Mouse (Mus musculus): Measurements from ENCODE around the gene Gtpbp4. TPM values are rescaled to one million over a fixed set of nuclear protein-coding genes. Genes with fewer than 3 reads are reported as not detected.
"Not testable (repeated sequence)": the region's sequence is repeated elsewhere in the genome, so short reads cannot be mapped to it uniquely, and the experiment has no call there.

Gtpbp4 gene
- polyA plus RNA-seq, 1 experiment from 2014 or later: 53.2 TPM

DNA sequence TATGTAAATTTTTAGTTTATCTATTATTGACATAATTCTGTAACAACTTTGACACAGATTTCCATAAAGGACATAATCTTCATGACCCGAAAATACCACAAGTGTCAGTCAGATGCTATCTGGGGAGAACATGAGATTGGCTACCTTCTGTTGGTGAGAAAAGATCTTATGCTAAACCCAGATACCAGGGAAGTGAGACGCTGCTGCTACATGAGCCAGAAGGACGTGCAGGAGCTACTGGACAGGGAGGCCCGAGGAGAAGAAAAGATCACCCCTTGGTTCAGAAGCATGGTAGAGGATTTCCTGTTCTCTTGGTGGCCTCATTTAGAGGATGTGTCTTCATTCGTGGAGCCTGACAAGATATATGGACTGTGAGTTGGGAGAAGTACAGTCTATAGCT, 36.8 kb downstream of the Gtpbp4 start:
- not testable (repeated sequence) for H3K27ac ChIP-seq (ENCODE audit: low read length); H3K36me3 ChIP-seq (ENCODE audit: control insufficient read depth, insufficient read depth); H3K9me3 ChIP-seq (replicated peaks; ENCODE audit: control insufficient read depth, low read length); H3K4me2 ChIP-seq (ENCODE audit: low read depth, low read length); H3K9ac ChIP-seq (ENCODE audit: low read length); H3K4me3 ChIP-seq (ENCODE audit: low read length); H3K4me1 ChIP-seq (ENCODE audit: control insufficient read depth, insufficient read depth, low read length); ATAC-seq (replicated peaks; ENCODE audit: extremely low read depth, insufficient read depth, low FRiP score); H3K27me3 ChIP-seq (ENCODE audit: control insufficient read depth, insufficient read depth, low read length)
- WGBS: 60% methylated on average over 1 of the region's 5 CpGs

DNA sequence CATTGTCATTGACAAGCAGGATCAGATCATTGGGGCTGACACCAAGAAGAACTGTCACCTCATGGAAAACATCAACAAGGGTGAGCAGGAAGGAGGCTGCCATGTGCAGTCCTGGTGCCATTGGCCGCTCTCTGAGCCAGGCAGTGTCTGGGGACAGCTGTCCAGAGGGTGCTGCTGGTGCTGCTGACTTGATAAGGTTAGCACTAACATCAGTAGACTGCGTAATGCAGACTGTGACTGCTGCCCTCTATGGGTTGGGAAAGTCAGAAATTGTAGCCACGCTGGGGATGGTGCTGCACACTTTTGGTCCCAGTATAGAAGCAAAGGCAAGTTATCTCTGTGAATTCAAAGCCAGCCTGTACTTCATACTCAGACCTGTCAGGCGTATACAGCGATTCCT, 39.0 kb downstream of the Gtpbp4 start:
- WGBS: no CpG with 5 or more reads among the region's 5 CpGs
- not testable (repeated sequence) for H3K9ac ChIP-seq (ENCODE audit: low read length); H3K36me3 ChIP-seq (ENCODE audit: control insufficient read depth, insufficient read depth); H3K27ac ChIP-seq (ENCODE audit: low read length); H3K27me3 ChIP-seq (ENCODE audit: control insufficient read depth, insufficient read depth, low read length); H3K4me2 ChIP-seq (ENCODE audit: low read depth, low read length); ATAC-seq (replicated peaks; ENCODE audit: extremely low read depth, insufficient read depth, low FRiP score); H3K9me3 ChIP-seq (replicated peaks; ENCODE audit: control insufficient read depth, low read length); H3K4me1 ChIP-seq (ENCODE audit: control insufficient read depth, insufficient read depth, low read length); H3K4me3 ChIP-seq (ENCODE audit: low read length)

DNA sequence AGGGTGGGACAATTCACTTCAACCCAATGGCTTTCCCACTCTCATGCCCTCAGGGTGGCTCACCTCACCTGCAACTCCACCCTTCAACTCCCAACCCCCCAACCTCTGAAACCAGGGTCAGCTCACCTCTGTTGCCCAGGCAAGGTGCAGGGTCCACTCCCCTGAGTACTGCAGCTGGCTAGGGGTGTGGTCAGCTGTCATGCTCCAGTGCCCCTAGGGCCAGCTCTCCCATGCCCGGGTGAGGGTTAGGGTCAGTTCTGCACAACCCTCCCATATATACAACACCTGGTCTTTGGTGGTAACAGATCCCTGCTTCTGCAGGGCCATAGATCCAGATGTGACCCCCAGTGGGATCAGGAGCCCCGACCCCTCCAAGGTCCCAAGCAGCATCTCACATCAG, 40.8 kb downstream of the Gtpbp4 start:
- not testable (repeated sequence) for H3K27me3 ChIP-seq (ENCODE audit: control insufficient read depth, insufficient read depth, low read length); H3K4me3 ChIP-seq (ENCODE audit: low read length); H3K27ac ChIP-seq (ENCODE audit: low read length); H3K9me3 ChIP-seq (replicated peaks; ENCODE audit: control insufficient read depth, low read length); ATAC-seq (replicated peaks; ENCODE audit: extremely low read depth, insufficient read depth, low FRiP score); H3K9ac ChIP-seq (ENCODE audit: low read length); H3K4me1 ChIP-seq (ENCODE audit: control insufficient read depth, insufficient read depth, low read length); H3K4me2 ChIP-seq (ENCODE audit: low read depth, low read length); H3K36me3 ChIP-seq (ENCODE audit: control insufficient read depth, insufficient read depth)
- WGBS: 72% methylated on average over 2 of the region's 2 CpGs

DNA sequence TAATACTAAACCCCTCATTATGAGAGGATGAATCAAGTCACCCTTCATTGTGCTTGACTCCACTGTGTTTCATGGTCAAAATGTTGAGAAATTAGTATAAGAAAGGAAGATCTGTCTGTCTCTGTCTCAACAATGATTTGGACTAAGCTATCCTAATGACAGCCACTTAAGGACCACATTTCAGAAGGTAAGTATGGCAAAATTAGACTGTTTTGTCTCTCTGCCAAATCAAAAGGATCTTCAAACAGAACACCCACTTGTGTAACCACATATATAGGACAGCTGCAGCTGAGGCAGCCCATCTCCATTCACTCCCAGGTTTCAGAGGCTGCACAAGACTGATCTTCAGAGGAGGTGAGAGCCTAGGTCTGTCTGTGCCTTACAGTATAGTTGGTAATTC, 43.3 kb downstream of the Gtpbp4 start, which contains the start of gene Idi2:
TSS of gene Idi2 (plus strand) at position 301 of the 400 bp plus-strand sequence.
- not testable (repeated sequence) for H3K4me1 ChIP-seq (ENCODE audit: control insufficient read depth, insufficient read depth, low read length); H3K9ac ChIP-seq (ENCODE audit: low read length); H3K4me2 ChIP-seq (ENCODE audit: low read depth, low read length); H3K4me3 ChIP-seq (ENCODE audit: low read length); ATAC-seq (replicated peaks; ENCODE audit: extremely low read depth, insufficient read depth, low FRiP score); H3K36me3 ChIP-seq (ENCODE audit: control insufficient read depth, insufficient read depth); H3K27me3 ChIP-seq (ENCODE audit: control insufficient read depth, insufficient read depth, low read length); H3K9me3 ChIP-seq (replicated peaks; ENCODE audit: control insufficient read depth, low read length); H3K27ac ChIP-seq (ENCODE audit: low read length)

DNA sequence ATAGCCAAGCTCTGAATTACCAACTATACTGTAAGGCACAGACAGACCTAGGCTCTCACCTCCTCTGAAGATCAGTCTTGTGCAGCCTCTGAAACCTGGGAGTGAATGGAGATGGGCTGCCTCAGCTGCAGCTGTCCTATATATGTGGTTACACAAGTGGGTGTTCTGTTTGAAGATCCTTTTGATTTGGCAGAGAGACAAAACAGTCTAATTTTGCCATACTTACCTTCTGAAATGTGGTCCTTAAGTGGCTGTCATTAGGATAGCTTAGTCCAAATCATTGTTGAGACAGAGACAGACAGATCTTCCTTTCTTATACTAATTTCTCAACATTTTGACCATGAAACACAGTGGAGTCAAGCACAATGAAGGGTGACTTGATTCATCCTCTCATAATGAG, 47.8 kb downstream of the Gtpbp4 start, which contains the start of gene Gm9745:
TSS of gene Gm9745 (minus strand) at position 101 of the 400 bp plus-strand sequence.
- not testable (repeated sequence) for H3K9me3 ChIP-seq (replicated peaks; ENCODE audit: control insufficient read depth, low read length); H3K4me3 ChIP-seq (ENCODE audit: low read length); H3K27ac ChIP-seq (ENCODE audit: low read length); H3K9ac ChIP-seq (ENCODE audit: low read length); H3K4me2 ChIP-seq (ENCODE audit: low read depth, low read length); H3K4me1 ChIP-seq (ENCODE audit: control insufficient read depth, insufficient read depth, low read length); H3K36me3 ChIP-seq (ENCODE audit: control insufficient read depth, insufficient read depth); ATAC-seq (replicated peaks; ENCODE audit: extremely low read depth, insufficient read depth, low FRiP score); H3K27me3 ChIP-seq (ENCODE audit: control insufficient read depth, insufficient read depth, low read length)

DNA sequence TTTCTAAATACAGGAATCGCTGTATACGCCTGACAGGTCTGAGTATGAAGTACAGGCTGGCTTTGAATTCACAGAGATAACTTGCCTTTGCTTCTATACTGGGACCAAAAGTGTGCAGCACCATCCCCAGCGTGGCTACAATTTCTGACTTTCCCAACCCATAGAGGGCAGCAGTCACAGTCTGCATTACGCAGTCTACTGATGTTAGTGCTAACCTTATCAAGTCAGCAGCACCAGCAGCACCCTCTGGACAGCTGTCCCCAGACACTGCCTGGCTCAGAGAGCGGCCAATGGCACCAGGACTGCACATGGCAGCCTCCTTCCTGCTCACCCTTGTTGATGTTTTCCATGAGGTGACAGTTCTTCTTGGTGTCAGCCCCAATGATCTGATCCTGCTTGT, 52.1 kb downstream of the Gtpbp4 start:
- not testable (repeated sequence) for ATAC-seq (replicated peaks; ENCODE audit: extremely low read depth, insufficient read depth, low FRiP score); H3K4me3 ChIP-seq (ENCODE audit: low read length); H3K9ac ChIP-seq (ENCODE audit: low read length); H3K27me3 ChIP-seq (ENCODE audit: control insufficient read depth, insufficient read depth, low read length); H3K9me3 ChIP-seq (replicated peaks; ENCODE audit: control insufficient read depth, low read length); H3K4me1 ChIP-seq (ENCODE audit: control insufficient read depth, insufficient read depth, low read length); H3K27ac ChIP-seq (ENCODE audit: low read length); H3K36me3 ChIP-seq (ENCODE audit: control insufficient read depth, insufficient read depth); H3K4me2 ChIP-seq (ENCODE audit: low read depth, low read length)
- no CpG with 5 or more reads among the region's 5 CpGs for WGBS

DNA sequence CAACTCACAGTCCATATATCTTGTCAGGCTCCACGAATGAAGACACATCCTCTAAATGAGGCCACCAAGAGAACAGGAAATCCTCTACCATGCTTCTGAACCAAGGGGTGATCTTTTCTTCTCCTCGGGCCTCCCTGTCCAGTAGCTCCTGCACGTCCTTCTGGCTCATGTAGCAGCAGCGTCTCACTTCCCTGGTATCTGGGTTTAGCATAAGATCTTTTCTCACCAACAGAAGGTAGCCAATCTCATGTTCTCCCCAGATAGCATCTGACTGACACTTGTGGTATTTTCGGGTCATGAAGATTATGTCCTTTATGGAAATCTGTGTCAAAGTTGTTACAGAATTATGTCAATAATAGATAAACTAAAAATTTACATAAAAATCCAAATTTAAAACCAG, 54.2 kb downstream of the Gtpbp4 start:
- H3K9me3 ChIP-seq (replicated peaks; ENCODE audit: control insufficient read depth, low read length); ATAC-seq (replicated peaks; ENCODE audit: extremely low read depth, insufficient read depth, low FRiP score): not testable (repeated sequence)
- 33% methylated on average over 1 of the region's 5 CpGs for WGBS

DNA sequence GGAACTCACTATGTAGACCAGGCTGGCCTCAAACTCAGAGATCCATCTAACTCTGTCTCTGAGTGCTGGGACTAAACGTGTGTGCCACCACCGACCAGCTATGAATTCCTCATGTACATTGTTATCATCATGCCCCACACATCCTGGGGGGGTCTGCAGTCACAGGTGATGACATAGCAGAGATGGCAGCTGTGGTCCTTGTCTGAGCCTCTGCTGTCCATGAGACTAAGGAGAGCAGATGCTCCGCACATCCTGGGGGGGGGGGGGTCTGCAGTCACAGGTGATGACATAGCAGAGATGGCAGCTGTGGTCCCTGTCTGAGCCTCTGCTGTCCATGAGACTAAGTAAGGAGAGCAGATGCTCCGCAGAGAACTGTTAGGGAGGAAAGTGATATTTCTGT, 54.8 kb downstream of the Gtpbp4 start:
- ATAC-seq (replicated peaks; ENCODE audit: extremely low read depth, insufficient read depth, low FRiP score); H3K4me1 ChIP-seq (ENCODE audit: control insufficient read depth, insufficient read depth, low read length); H3K9ac ChIP-seq (ENCODE audit: low read length); H3K4me3 ChIP-seq (ENCODE audit: low read length); H3K9me3 ChIP-seq (replicated peaks; ENCODE audit: control insufficient read depth, low read length); H3K27me3 ChIP-seq (ENCODE audit: control insufficient read depth, insufficient read depth, low read length); H3K36me3 ChIP-seq (ENCODE audit: control insufficient read depth, insufficient read depth); H3K27ac ChIP-seq (ENCODE audit: low read length); H3K4me2 ChIP-seq (ENCODE audit: low read depth, low read length): not testable (repeated sequence)
- 67% methylated on average over 4 of the region's 4 CpGs for WGBS

More for the DNA sequence above, 54.2 kb downstream of the Gtpbp4 start:
- H3K4me2 ChIP-seq (ENCODE audit: low read depth, low read length); H3K36me3 ChIP-seq (ENCODE audit: control insufficient read depth, insufficient read depth); H3K4me3 ChIP-seq (ENCODE audit: low read length); H3K27ac ChIP-seq (ENCODE audit: low read length); H3K27me3 ChIP-seq (ENCODE audit: control insufficient read depth, insufficient read depth, low read length); H3K4me1 ChIP-seq (ENCODE audit: control insufficient read depth, insufficient read depth, low read length); H3K9ac ChIP-seq (ENCODE audit: low read length): not testable (repeated sequence)

DNA sequence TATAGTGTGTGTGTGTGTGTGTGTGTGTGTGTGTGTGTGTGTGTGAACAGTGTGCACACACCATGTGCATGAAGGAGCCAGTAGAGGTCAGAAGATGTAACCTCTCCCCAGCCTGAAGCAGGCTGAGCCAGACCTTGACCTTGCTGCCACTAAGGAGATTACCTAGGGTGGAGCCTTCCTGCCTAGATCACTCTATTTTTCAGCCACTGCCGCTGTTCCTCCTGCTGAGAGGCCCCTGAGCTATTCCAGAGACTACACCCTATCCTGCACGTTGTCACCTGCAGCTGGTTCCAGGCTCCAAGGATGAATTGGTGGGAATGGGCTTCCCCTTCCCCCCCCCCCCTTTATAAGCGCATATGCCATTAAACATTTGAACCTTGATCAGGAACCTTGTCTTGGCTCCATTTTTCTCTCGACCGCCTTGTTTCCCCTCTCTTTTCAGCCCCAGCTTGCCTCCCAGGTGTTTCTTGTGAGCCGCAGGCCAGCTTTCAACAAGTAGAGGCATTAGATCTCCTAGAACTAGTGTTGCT, 58.2 kb downstream of the Gtpbp4 start:
- not testable (repeated sequence) for H3K4me3 ChIP-seq (ENCODE audit: low read length); H3K36me3 ChIP-seq (ENCODE audit: control insufficient read depth, insufficient read depth); H3K4me2 ChIP-seq (ENCODE audit: low read depth, low read length); H3K9ac ChIP-seq (ENCODE audit: low read length); ATAC-seq (replicated peaks; ENCODE audit: extremely low read depth, insufficient read depth, low FRiP score); H3K27ac ChIP-seq (ENCODE audit: low read length); H3K9me3 ChIP-seq (replicated peaks; ENCODE audit: control insufficient read depth, low read length); H3K27me3 ChIP-seq (ENCODE audit: control insufficient read depth, insufficient read depth, low read length); H3K4me1 ChIP-seq (ENCODE audit: control insufficient read depth, insufficient read depth, low read length)
- WGBS: 72% methylated on average over 6 of the region's 6 CpGs

DNA sequence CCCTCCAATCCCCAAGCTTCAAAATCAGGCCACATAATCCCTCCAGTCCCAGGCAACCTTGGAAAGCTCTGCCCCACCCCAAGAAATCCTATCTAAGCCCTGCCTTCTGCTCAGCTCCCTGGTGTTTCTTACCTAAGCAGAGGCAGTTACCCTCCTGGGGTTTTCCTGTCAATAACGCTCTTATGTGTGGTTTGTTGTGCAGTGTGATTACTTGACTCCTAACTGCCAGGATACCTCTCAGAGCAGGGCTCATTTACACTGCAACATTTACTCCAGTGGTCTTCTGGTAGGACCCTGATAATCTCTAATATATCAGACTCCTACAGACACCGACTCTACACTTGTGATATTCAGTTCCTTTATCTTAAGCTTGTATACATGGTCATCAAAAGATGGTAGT, 62.4 kb downstream of the Gtpbp4 start:
- Histone ChIP-seq H3K9me3 (replicated peaks; ENCODE audit: control insufficient read depth, low read length) (no peaks in the 10 kb centered on the region), H3K36me3 (ENCODE audit: control insufficient read depth, insufficient read depth) (no peaks in the 10 kb centered on the region), H3K9ac (ENCODE audit: low read length) (no peak overlapping the region), H3K4me1 (ENCODE audit: control insufficient read depth, insufficient read depth, low read length) (no peaks in the 10 kb centered on the region), H3K4me2 (ENCODE audit: low read depth, low read length) (no peak overlapping the region), H3K4me3 (ENCODE audit: low read length) (no peak overlapping the region), H3K27me3 (ENCODE audit: control insufficient read depth, insufficient read depth, low read length) (no peaks in the 10 kb centered on the region), H3K27ac (ENCODE audit: low read length) (no peak overlapping the region)
- 36% methylated on average over 2 of the region's 2 CpGs for WGBS
- ATAC-seq (replicated peaks; ENCODE audit: extremely low read depth, insufficient read depth, low FRiP score): no peak
